Mouse (Mus musculus) embryo, embryonic 10.5 days (tissue): Measurements from ENCODE around the gene Uvssa.
A peak's percentile ranks its signal among the peaks of the same experiment; 100 is the strongest.

Experiments
- DNase-seq: peaks from one replicate; pipeline ENCODE4 v3.0.0-alpha.2; 2015; ENCODE audit warnings: low spot score

Uvssa gene

DNA sequence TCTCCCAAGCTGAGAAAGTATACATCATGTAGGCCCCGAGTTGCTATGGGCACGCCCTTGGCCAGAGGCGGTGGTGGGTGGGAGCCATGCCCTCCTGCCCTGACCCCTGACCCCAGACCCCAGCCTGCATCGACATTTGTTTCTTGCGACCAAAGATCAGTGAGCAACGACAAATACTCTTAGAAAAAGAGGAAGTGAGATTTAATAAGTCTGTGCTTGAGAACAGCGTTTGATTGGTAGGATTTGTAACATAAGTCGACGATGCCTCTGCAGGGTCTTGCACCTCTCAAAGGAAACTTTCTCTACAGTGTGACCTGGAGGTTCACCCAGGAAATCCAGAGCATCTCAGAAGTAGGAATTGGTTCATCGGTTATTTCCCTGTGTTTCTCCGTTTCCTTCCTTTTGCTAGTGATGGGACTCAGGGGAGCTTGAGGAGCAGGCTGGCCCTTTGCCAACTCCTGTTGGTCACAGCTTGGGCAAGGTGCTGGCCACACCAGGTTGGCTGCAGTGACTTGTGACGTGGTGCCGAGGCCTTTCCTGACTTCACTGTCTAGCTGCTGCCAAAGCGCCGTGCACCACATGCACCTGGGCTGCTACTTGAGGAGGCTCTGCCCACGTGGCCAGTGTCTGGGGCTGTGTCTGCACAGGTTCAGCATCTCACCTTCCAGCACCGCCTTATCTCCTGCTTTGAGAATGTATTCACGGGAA is 5.9 kb upstream of the Uvssa start:
- no peak for DNase-seq

DNA sequence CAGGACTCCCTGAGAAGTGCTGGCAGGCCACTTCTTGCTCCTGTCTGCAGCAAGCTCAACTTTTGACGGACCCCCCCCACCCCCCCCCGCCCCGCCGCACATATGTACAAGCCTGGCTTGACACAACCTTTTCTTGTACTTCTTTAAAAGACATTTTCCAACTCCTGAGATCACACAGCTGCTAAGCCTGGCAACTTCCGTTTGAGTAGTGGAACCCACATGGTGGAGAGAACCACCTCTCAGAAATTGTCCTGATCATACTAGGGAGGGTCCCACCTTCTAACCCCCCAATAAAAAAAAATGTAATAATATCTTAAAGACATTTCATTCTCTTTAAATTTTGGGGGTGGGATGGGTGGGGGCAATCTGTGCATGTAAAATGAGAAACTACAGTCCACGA is 1.2 kb upstream of the Uvssa start:
- DNase-seq, result no peak

DNA sequence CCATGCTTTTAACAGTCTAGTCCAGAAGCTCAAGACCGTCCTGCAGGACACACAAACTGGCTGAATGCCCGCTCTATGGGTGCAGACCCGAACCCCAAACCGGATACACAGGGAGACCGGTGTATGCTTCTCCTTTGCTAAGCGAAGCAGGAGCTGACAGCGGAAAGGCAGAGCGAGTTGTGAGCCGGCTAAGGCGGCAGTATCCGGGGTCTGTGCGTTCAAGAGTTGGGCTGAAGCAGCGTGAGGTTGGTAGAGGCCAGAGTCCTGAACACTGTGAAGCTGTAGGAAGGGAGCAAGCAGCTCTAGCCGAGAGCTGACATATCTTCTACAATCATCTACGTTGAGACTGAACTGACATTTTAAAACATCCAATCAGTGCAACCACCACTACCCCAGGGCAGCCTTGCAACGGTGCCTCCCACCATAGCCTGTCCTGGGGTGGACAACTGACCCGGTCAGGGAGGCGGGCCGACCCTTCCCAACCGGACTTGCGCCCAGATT is 498 bp upstream of the Uvssa start:
- no peak for DNase-seq

DNA sequence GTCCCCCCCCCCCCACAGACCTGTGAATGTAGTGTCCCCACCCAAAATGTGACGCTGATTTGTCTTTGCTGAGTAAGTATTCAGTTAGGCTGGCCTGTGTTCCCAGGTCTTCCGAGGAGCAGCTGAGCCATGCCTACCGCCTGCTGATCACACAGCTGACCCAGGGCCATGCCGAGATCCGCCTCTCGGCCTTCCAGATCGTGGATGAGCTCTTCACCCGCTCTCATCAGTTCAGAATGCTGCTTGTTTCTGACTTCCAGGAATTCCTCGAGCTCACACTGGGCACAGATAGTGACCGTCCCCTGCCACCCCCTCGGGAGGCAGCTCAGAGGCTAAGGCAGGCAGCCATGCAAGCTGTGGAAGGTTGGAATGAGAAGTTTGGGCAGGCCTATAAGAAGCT is 9.2 kb downstream of the Uvssa start:
- DNase-seq, result no peak

DNA sequence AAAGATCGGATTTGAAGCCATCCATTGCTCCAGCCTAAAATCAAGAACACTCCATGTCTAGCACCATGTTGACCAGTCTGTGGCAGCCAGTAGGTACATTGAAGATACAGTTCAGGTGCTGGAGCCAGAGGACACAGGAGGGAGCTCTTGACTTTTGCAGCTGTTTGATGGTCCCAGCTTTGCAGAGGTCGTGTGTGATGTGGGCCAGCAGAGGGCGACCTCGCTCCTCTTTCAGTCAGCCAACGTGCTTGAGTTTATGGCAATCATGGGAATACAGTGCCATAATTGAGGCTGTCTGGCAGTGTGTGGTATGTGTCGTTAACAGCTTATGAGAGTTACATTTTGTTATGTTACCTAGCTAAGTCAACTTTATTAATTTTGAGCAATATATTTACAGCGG is 15.5 kb downstream of the Uvssa start:
- DNase-seq, result peak; percentile 88

DNA sequence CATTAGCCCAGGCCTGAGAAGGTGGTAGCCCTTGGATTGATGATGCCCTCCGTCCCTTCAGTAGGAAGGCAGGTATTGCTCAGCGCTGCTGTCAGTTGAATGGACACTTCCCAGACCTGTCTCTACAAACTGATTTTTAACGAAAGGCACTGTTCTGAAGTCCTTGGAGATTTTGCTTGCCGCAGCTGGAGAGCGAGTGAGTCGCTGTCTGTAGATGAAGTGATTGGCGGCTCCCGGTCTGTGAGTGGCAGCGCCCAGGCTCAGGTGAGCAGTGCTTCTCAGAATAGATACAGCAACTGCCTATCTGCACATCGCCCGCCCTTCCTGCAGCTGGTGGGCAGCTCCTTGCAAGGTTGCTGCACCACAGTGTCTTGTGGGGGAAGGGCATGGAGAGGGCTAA is 17.3 kb downstream of the Uvssa start:
- DNase-seq, result no peak

DNA sequence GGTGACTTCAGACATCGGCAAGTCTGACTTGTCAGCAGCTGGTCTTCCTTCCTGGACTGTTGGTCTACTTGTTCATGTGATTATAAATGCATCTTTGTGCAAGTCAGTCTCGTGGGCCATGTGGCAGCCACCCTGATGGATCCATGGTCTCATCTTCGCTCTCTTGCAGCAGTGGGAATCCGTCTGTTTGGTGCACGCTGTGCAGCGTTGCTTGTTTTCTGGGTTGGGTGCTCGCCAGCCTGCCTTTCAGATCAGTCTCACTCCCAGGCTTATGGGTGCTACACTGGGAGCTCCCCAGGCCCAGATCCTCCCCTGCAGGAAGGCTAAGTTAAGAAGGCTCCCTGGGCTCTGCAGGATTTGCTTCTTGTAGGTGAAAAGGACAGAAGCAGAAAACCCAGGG is 18.5 kb downstream of the Uvssa start:
- no peak for DNase-seq

DNA sequence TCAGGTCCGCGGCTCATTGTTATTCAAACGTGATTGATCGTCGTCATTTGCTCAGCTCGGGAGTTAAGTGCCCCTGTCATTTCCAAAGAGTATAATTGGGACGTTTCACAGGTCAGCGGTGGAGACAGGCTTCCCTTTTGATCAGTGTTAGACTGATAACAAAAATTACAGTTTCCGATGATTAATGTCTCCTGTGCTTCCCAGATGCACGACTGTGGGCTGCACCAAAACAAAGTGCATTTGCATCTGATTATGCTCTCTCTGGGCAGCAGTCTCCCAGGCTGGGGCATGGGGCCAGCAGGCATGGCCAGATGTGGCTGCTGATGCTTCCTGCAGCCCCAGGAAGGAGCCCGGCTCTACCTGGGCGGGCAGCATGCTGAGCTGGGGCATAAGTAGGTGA is 22.5 kb downstream of the Uvssa start:
- DNase-seq, result no peak

DNA sequence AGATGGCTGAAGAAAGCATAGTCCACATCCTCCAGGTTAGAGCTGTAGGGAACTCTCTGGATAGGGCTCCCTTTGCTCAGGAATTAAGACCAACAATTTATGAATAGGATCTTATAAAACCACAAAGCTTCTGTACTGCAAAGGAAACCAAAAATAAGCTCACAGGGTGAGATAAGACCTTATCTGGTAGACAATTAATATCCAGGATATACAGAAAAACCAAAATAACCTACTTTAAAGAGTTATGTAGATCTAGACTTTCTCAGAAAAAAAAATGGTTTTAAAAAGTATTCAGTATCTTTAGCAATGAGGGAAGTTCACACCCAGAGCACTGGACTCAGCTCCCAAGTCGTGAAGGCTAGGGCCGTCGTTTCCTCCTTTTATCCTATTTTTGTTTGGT is 42.0 kb downstream of the Uvssa start:
- no peak for DNase-seq

DNA sequence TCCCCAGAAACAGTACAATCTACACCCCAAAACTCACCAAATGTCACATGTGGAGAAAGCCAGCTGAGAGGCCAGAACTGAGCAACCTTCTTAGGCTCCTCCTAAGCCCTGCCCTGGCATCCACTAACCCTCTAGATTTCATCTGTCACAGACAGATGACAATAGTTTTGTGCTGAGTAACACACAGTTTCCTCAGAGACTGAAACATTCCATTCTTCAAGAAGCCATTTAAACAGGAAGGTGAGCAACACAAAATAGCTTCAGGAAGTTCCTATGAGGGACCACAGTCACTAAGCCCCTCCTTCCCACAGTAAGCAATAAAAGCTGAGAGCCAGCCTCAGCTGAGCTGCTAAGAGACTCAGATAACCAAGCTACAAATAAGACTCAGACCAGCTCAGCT is 49.1 kb downstream of the Uvssa start:
- DNase-seq, result no peak

DNA sequence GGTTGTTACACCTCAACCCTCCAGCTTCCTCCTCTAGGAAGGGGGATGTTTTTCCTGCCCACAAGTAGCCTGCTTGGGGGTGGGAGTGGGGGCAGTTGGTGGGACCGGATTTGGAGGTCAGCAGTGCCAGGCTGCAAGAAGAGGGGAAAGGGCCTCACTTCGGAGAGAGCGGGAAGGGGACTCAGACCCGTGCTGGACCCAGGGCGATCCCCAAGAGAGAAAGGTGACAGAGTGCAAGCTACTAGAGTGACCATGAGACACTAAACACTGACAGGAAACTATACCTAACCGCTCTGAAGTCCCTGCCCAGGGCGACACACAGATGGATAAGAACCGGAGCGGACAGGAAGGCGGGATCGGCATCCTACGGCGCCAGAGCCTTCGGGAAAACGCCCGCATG is 51.8 kb downstream of the Uvssa start:
- DNase-seq, result no peak

DNA sequence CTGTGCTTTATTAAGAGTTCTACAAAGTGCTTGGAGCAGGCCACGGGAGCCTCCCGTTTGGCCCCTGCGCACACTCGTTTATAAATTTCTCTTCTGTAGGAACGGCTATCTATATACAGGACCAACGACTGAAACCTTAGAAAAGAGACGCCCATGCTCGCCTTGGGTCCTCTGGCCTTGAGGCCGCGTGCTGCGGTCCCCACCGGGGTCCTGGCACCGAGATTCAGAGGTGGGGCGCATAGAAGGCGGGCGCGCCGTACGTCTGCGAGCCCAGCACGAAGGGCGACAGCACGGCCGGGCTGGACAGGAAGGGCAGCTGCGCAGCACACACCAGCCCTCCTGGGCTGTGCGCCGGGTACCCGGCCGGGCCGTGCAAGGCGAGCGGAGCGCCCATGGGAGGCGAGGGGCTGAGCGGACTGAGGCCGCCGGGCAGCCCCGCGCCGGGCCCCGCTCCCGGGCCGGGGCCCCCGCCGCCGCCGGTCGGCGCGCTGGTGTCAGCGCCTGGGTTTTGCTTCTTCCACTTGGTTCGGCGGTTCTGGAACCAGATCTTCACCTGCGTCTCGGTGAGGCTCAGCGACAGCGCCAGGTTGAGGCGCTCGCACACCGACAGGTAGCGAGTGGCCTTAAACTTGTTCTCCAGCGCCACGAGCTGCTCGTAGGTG is 52.3 kb downstream of the Uvssa start:
- DNase-seq, result peak; percentile 24

DNA sequence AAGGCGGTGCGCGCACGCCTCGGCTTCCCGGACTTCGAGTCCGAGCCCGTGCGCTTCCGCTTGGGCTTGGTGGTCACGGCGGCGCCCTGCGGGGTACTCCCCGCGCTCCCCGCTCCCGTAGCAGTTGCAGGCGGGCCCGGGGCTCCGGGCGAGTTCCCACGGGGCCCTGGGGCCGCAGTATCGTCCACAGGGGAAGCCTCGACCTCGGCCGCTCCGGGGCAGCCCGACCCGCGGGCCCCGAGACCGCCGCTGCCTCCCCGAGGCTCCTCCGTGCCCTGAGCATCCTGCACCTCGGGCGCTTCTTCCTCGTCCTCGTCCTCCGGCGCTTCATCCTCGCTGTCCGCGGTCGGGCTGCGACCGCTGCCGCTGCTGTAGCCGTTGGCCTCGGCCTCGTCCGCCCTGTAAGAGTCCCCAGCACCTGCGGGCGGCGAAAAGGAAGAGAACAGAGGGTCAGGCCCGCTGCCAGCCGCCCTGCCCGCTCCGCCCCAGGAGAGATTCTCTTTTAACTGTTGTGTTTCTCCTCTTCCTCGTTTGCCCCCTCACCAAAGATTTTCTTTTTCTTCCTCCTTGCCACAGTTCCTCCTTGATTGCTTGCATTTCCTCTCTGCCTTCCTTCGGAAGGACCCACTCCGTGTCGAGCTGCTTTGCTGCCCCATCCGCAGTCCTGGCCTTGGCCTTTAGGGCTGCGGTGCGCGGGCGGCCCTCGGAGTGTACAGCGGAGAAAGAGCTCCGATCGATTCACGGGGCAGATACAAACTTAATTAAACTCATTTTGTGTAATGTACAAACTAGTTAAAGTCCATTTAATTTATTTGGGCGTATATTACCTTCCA is 53.0 kb downstream of the Uvssa start:
- DNase-seq, result peak; percentile 42

DNA sequence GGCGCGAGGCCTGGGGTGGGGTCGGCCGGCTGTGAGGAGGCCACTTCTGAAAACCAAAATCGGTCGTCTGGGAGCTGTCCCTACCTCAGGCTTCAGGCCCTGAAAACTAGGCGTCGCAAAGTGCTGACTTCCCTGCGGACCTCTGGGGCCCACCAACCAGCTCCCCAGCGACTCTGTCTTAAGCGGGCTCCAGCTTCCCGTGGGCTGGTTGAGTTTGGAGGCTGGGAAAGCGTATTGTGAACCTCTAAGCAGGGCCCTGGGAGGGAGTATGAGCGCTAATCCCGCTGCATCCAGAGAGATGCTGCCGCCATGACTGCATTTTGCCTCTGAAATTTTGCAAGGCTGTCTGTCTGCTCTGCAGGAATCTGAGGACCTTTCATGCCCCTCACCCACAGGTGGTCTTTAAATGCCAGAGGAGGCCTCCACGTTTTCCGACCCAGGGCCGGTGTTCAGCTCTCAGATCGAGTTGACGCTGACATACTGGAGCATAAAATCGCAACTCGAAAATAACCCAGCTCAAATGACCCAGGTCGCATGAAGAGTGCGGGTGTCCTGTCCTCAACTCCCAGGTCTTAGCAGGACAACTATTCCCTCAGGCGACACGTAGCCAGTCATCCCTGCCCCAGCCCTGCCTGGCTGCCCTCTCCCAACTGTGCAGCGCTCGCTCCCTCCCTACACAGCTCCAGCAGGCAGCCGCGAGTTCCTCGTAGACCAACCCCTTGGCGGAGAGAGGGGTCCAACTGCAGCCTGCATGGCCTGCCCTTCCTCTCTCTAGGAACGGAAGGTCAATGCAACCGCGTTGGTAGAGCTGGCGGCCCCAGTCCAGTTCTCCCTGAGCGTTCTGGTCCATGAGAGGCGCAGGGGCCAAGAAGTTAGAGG is 53.9 kb downstream of the Uvssa start:
- peak; percentile 40 for DNase-seq

DNA sequence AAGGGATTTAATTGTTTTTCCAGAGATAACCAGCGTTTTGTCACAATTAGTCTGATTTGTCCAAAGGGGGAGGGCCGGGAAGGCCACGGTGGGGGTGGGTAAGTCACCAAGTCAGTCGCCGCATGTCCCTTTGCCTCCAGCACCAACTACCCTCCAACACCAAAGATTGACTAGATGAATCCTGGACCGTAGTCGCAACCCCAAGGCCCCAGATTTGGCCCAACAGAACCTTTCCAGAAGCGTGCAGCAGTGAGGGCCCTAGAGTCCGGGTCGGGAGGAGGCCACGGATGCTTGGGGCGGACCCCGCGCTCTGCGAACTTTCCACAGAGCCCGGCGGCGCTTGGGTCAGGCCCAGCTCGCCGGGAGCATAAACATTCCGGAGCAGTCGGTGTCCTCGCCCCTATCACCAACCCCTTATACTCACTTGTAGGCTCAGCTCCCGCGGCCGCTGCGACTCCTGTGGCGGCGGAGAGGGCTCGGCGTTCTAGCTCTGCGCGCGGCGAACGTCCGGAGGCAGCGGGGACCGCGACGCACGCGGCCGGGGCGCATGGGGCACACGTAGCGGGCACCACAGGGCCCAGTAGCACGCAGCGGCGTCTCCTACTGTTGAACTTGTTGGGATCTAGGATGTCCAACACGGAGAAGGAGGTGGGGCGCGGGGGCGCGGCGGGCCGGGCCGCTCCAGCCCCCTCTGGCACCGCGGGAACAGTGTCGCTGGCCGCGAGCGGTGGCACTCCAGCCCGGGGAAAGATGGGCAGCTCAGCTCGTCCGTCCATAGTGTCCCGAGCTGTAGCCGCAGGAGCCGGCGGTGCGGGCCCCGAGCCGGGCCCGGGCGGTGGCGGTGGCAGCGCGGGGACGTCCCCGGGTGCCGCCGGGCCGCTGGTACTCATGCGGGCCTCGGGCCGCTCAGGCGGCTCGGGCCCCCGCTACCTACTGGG is 55.1 kb downstream of the Uvssa start, which contains the start of gene Nkx1-1:
Gene Nkx1-1, minus strand, starts transcription at position 776 of the 938 bp plus-strand sequence.
- peak; percentile 33 for DNase-seq

DNA sequence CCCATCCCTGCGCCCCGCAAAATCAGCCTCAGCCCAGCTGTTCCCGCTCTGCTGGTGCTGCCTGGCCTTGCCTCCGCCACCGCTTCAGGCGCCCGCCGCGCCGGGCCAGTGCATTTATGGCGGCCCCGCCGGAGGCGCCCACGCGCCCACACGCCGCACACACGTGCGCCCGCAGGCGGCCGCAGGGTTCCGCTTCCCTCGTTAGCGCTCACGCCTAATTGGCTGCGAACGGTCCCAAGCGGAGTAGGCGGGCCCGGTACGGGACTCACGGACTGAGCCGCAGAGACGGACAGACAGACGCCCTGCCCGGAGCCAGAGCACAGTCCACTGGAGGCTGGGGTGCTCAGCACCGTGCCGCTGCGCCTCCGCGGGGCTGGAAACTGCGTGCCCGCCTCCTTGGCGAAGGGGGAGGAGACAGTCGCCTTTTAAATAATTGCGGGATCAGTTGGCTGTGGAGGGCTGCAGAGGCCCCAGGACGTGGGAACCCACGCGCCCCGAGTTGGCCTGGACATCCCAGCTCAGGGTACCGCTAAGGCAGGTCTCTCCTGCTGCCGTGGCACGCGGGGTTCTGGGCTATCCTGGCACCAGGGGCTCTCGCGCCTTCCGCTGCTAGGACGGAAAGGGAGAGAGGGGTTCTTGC is 55.9 kb downstream of the Uvssa start:
- DNase-seq, result peak; percentile 13

DNA sequence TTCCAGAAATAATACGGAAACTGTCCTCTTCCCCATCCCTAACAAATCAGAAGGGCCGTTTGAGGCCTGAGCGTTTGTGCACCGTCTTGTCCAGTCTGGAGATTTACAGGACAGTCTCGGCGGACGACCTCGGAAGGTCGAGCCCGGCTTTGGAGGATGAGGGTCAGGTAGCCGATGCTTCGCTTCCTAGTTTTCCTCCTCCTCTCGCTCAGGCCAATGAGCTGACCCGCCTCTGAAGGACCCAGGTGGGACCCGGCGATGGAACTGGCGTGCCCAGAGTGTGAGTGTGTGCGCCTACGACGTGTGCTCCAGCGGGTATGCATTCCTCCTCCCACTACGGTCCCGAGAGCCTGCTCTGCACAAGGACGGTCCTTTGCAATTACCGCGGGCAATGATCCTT is 56.8 kb downstream of the Uvssa start:
- DNase-seq, result peak; percentile 33

DNA sequence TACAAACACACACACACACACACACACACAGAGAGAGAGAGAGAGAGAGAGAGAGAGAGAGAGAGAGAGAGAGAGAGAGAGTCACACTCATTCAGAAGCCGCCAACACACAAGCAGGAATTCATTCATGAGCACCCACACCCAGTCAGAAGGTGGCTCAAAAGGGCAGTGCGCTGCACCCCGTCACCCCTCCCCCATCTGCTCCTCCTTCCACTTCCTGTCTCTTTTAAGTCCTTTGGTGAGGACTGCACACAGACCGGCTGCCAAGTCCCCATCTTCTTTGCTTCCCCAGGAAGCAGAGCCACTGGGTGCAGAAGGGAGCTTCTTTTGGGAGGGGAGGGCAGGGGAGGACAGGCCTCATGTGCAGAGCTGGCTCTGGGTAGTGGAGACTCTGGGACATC is 57.6 kb downstream of the Uvssa start:
- DNase-seq, result no peak

DNA sequence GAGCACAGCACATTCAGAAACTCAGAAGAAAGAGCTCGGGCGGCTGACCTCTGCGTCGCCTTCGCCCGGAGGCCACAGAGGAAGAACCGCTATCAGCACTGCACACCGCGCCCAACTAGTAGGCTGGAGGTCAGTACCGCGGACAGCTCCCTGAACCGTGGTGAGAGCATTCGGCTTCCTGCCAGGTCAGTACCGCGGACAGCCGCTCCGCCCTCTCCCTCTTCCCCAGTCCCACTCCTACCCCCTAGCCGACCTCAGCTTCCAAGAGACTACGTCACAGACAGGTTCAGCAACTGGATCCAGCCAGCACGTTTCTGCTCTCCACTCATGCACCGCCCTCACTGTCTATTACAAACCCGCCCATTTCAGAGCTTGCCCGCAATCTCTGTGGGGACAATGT is 59.9 kb downstream of the Uvssa start:
- DNase-seq, result peak; percentile 96
